Mouse (Mus musculus) embryonic facial prominence, embryonic 13.5 days (tissue): Measurements from ENCODE around the gene Ncor2. TPM values are rescaled to one million over a fixed set of nuclear protein-coding genes. Genes with fewer than 3 reads are reported as not detected.

Source experiments
- ATAC-seq: fragments of 200-750 bp; cut with Nextera tagmentation; 2 replicates; pipeline ENCODE4 v1.8.0; 2017; ENCODE audit warnings: low read depth; ENCODE audit not compliant: insufficient number of reproducible peaks, insufficient read depth, low FRiP score, low TSS enrichment
- H3K27ac ChIP-seq: fragments of 300-500 bp; sonication (generic); 2 replicates; pipeline ENCODE4 v1.5.1; 2015; ENCODE audit warnings: moderate library complexity, mild to moderate bottlenecking, inconsistent platforms
- H3K27me3 ChIP-seq: fragments of 300-500 bp; sonication (generic); 2 replicates; pipeline ENCODE4 v1.6.1; 2015; ENCODE audit warnings: mild to moderate bottlenecking, inconsistent platforms
- H3K36me3 ChIP-seq: fragments of 300-500 bp; sonication (generic); 2 replicates; pipeline ENCODE4 v1.6.1; 2015; ENCODE audit warnings: mild to moderate bottlenecking, inconsistent platforms
- H3K4me1 ChIP-seq: fragments of 300-500 bp; sonication (generic); 2 replicates; pipeline ENCODE4 v1.6.1; 2015; ENCODE audit warnings: inconsistent platforms
- H3K4me2 ChIP-seq: fragments of 300-500 bp; sonication (generic); 2 replicates; pipeline ENCODE4 v1.6.1; 2015; ENCODE audit warnings: moderate library complexity, mild to moderate bottlenecking, inconsistent platforms
- H3K4me3 ChIP-seq: fragments of 300-500 bp; sonication (generic); 2 replicates; pipeline ENCODE4 v1.5.1; 2015; ENCODE audit warnings: mild to moderate bottlenecking, inconsistent platforms
- H3K9ac ChIP-seq: fragments of 300-500 bp; sonication (generic); 2 replicates; pipeline ENCODE4 v1.6.1; 2015; ENCODE audit warnings: mild to moderate bottlenecking, inconsistent platforms
- H3K9me3 ChIP-seq: fragments of 300-500 bp; sonication (generic); 2 replicates; pipeline ENCODE4 v1.6.1; 2016; ENCODE audit warnings: inconsistent platforms
- WGBS: fragments of 180-500 bp; shearing (Covaris S2); methylation state at CpG from one replicate; pipeline ENCODE4 v1.1.7; 2015; ENCODE audit warnings: mixed read lengths; 5-methylcytosine and 5-hydroxymethylcytosine counted together
- polyA plus RNA-seq: library from polyadenylated mRNA; unstranded; fragments of >200 nt; fragmentation: Nextera tagmentation; extraction: Ambion mirVana; gene quantifications from 2 replicates; pipeline ENCODE4 v1.2.1, GENCODE M21; 2015

The Ncor2 gene
- polyA plus RNA-seq, 1 experiment from 2014 or later: 36.2 TPM

- peaks cover 93% of the 10 kb centered on the region for H3K4me1 ChIP-seq
- no peaks in the 10 kb centered on the region for H3K36me3 ChIP-seq
- 57% methylated on average over 4 of the region's 4 CpGs for WGBS
- H3K9ac ChIP-seq: no peak overlapping the region
- H3K4me2 ChIP-seq: no peak overlapping the region
- H3K9me3 ChIP-seq: no peaks in the 10 kb centered on the region
- H3K27me3 ChIP-seq: no peaks in the 10 kb centered on the region
- H3K27ac ChIP-seq: peak overlapping the region; percentile 78; the same call in 1 of the 2 replicates
- H3K4me3 ChIP-seq: no peak overlapping the region
- ATAC-seq: no peak
Measured at GRCm38 (mm10) chr5:125133651-125134050, 45.4 kb downstream of the Ncor2 start.

GRCm38 (mm10) chr5:125132566-125133260 is 46.3 kb downstream of the Ncor2 start:
- Histone ChIP-seq H3K27me3 (no peaks in the 10 kb centered on the region), H3K36me3 (no peaks in the 10 kb centered on the region), H3K4me3 (no peak overlapping the region), H3K9me3 (no peaks in the 10 kb centered on the region), H3K27ac (no peak overlapping the region), H3K4me1 (peaks cover 88% of the 10 kb centered on the region), H3K9ac (peak overlapping the region; percentile 51; the same call in 1 of the 2 replicates), H3K4me2 (no peak overlapping the region)
- no peak for ATAC-seq
- WGBS: 93% methylated on average over 13 of the region's 13 CpGs

GRCm38 (mm10) chr5:125132069-125132468 is 47.0 kb downstream of the Ncor2 start:
- Histone ChIP-seq H3K9ac (peak overlapping the region; percentile 51), H3K36me3 (no peaks in the 10 kb centered on the region), H3K4me2 (no peak overlapping the region), H3K4me1 (peaks cover 82% of the 10 kb centered on the region), H3K27me3 (no peaks in the 10 kb centered on the region), H3K27ac (peak overlapping the region; percentile 41), H3K9me3 (no peaks in the 10 kb centered on the region), H3K4me3 (no peak overlapping the region)
- WGBS: 79% methylated on average over 2 of the region's 2 CpGs
- no peak for ATAC-seq

GRCm38 (mm10) chr5:125130406-125130805 is 48.6 kb downstream of the Ncor2 start:
- no peaks in the 10 kb centered on the region for H3K36me3 ChIP-seq
- H3K27me3 ChIP-seq: no peaks in the 10 kb centered on the region
- H3K4me2 ChIP-seq: no peak overlapping the region
- H3K4me3 ChIP-seq: no peak overlapping the region
- H3K9ac ChIP-seq: no peak overlapping the region
- no peak for ATAC-seq
- 86% methylated on average over 3 of the region's 3 CpGs for WGBS
- peaks cover 76% of the 10 kb centered on the region for H3K4me1 ChIP-seq
- H3K27ac ChIP-seq: no peak overlapping the region
- no peaks in the 10 kb centered on the region for H3K9me3 ChIP-seq

GRCm38 (mm10) chr5:125128939-125129385 is 50.1 kb downstream of the Ncor2 start:
- H3K4me1 ChIP-seq: peaks cover 68% of the 10 kb centered on the region
- H3K36me3 ChIP-seq: peaks cover 9% of the 10 kb centered on the region
- no peak overlapping the region for H3K4me3 ChIP-seq
- WGBS: 66% methylated on average over 14 of the region's 14 CpGs
- no peaks in the 10 kb centered on the region for H3K9me3 ChIP-seq
- peak overlapping the region; percentile 44; the same call in 1 of the 2 replicates for H3K9ac ChIP-seq
- H3K27ac ChIP-seq: peak overlapping the region; percentile 28
- H3K27me3 ChIP-seq: no peaks in the 10 kb centered on the region
- no peak overlapping the region for H3K4me2 ChIP-seq
- no peak for ATAC-seq

- Histone ChIP-seq H3K4me2 (no peak overlapping the region), H3K27ac (no peak overlapping the region), H3K4me3 (no peak overlapping the region), H3K9ac (no peak overlapping the region), H3K9me3 (no peaks in the 10 kb centered on the region), H3K4me1 (peaks cover 69% of the 10 kb centered on the region), H3K27me3 (no peaks in the 10 kb centered on the region), H3K36me3 (peaks cover 17% of the 10 kb centered on the region)
- 86% methylated on average over 1 of the region's 1 CpGs for WGBS
- ATAC-seq: no peak
Measured at GRCm38 (mm10) chr5:125127920-125128319, 51.1 kb downstream of the Ncor2 start.

GRCm38 (mm10) chr5:125127426-125127825 is 51.6 kb downstream of the Ncor2 start:
- H3K4me3 ChIP-seq: no peak overlapping the region
- H3K27ac ChIP-seq: no peak overlapping the region
- H3K9ac ChIP-seq: no peak overlapping the region
- H3K36me3 ChIP-seq: peaks cover 21% of the 10 kb centered on the region
- ATAC-seq: no peak
- peaks cover 64% of the 10 kb centered on the region for H3K4me1 ChIP-seq
- H3K4me2 ChIP-seq: no peak overlapping the region
- 91% methylated on average over 4 of the region's 4 CpGs for WGBS
- H3K27me3 ChIP-seq: no peaks in the 10 kb centered on the region
- no peaks in the 10 kb centered on the region for H3K9me3 ChIP-seq

- no peak for ATAC-seq
- H3K27me3 ChIP-seq: no peaks in the 10 kb centered on the region
- 68% methylated on average over 4 of the region's 4 CpGs for whole genome bisulfite sequencing
- no peaks in the 10 kb centered on the region for H3K9me3 ChIP-seq
- no peak overlapping the region for H3K9ac ChIP-seq
- H3K4me2 ChIP-seq: no peak overlapping the region
- H3K27ac ChIP-seq: no peak overlapping the region
- H3K4me1 ChIP-seq: peaks cover 53% of the 10 kb centered on the region
- no peak overlapping the region for H3K4me3 ChIP-seq
- peaks cover 29% of the 10 kb centered on the region for H3K36me3 ChIP-seq
Measured at GRCm38 (mm10) chr5:125125966-125126464, 53.0 kb downstream of the Ncor2 start.

GRCm38 (mm10) chr5:125125219-125125618 is 53.8 kb downstream of the Ncor2 start:
- H3K9me3 ChIP-seq: no peaks in the 10 kb centered on the region
- H3K4me2 ChIP-seq: no peak overlapping the region
- no peak overlapping the region for H3K4me3 ChIP-seq
- WGBS: 78% methylated on average over 3 of the region's 3 CpGs
- H3K36me3 ChIP-seq: peaks cover 36% of the 10 kb centered on the region
- H3K4me1 ChIP-seq: peaks cover 50% of the 10 kb centered on the region
- ATAC-seq: no peak
- H3K27ac ChIP-seq: no peak overlapping the region
- no peak overlapping the region for H3K9ac ChIP-seq
- H3K27me3 ChIP-seq: no peaks in the 10 kb centered on the region

- no peak for ATAC-seq
- peak overlapping the region; percentile 7; the same call in 1 of the 2 replicates for H3K27ac ChIP-seq
- WGBS: 76% methylated on average over 7 of the region's 7 CpGs
- peaks cover 44% of the 10 kb centered on the region for H3K4me1 ChIP-seq
- no peak overlapping the region for H3K9ac ChIP-seq
- no peaks in the 10 kb centered on the region for H3K27me3 ChIP-seq
- no peak overlapping the region for H3K4me2 ChIP-seq
- peaks cover 47% of the 10 kb centered on the region for H3K36me3 ChIP-seq
- H3K9me3 ChIP-seq: no peaks in the 10 kb centered on the region
- no peak overlapping the region for H3K4me3 ChIP-seq
Measured at GRCm38 (mm10) chr5:125124002-125124401, 55.0 kb downstream of the Ncor2 start.

- no peak for ATAC-seq
- Histone ChIP-seq H3K36me3 (peaks cover 55% of the 10 kb centered on the region), H3K9me3 (no peaks in the 10 kb centered on the region), H3K9ac (no peak overlapping the region), H3K27me3 (no peaks in the 10 kb centered on the region), H3K4me2 (no peak overlapping the region), H3K4me3 (no peak overlapping the region), H3K27ac (no peak overlapping the region), H3K4me1 (peaks cover 36% of the 10 kb centered on the region)
- 64% methylated on average over 3 of the region's 3 CpGs for whole genome bisulfite sequencing
Measured at GRCm38 (mm10) chr5:125123206-125123605, 55.8 kb downstream of the Ncor2 start.

GRCm38 (mm10) chr5:125122546-125122945 is 56.5 kb downstream of the Ncor2 start:
- Histone ChIP-seq H3K27me3 (no peaks in the 10 kb centered on the region), H3K4me1 (peaks cover 36% of the 10 kb centered on the region), H3K9me3 (no peaks in the 10 kb centered on the region), H3K36me3 (peaks cover 62% of the 10 kb centered on the region), H3K4me2 (no peak overlapping the region), H3K27ac (no peak overlapping the region), H3K4me3 (no peak overlapping the region), H3K9ac (no peak overlapping the region)
- WGBS: 80% methylated on average over 7 of the region's 7 CpGs
- no peak for ATAC-seq
